Mouse (Mus musculus) MN1 (cell line): ENCODE data around the gene Lypd3.
"Not testable (repeated sequence)": the region's sequence is repeated elsewhere in the genome, so short reads cannot be mapped to it uniquely, and the experiment has no call there.

Experiments
- DNase-seq: peaks from one replicate; pipeline ENCODE4 v3.0.0-alpha.2; 2016; ENCODE audit warnings: low spot score

The Lypd3 gene

DNA sequence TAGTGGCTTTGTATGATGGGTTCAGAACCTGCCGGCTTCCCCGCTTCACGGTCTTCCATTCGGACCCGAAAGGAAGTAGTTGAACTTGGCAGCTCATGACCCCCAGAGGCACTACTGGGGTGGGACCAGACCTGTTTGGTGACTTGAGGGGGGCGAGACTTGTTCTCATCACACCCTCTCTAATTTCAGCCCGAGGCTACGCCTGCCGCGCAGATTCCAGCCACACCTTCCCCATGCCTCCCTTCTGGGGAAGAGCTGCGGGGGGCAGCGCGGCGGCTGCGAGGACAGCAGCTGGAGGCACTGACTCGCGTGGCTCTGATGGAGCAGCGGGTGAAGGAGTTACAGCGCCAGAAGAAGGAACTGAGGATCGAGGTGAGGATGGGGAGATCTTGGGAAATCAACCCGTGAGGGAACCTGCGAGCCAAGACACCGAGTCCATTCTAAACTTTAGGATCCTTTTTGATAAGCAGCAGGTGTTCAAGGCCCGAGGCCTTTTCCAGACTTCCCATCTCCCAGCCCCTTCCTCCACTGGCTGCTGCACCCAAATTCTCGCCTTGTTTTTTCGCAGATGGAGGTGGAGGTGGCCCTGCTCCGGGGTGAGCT is 23.9 kb upstream of the Lypd3 start:
- DNase-seq, result no peak

DNA sequence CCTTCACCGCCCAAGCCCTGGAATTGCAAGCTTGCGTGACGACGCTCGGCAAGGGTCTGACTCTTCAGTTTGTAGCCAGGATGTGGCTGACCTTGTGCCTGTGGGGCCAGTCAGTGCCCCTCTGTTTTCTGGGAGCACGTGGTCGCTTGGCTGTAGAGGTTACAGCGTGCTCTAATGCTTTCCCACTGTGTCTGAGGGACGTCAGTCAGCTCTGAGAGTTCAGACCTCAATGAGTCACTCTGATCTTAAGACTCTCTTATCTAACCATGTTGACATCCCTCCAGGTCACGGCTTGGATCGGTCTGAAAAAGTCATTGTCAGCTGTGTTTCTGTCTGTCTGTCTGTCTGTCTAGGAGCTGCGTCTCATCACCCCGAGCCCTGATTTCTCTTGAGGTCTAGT is 21.5 kb upstream of the Lypd3 start:
- DNase-seq, result no peak

DNA sequence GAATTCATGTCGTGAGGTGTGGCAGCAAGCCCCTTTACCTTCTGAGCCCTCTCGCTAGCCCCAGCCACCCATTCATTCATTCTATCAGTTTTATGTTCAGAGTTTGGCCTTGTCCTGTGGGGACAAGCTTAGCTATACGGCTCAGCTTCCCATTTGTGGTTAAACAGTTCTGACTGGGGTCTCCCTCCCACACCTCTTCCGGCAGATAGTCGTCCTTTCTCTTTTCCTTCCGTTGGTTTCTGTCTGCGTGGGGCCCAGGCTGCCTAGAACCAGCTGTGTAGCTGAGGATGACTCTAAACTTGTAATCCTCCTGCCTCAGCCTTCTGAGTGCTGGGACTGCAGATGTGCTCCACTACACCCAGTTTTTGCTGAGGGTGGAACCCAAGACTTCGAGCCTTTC is 18.6 kb upstream of the Lypd3 start:
- no peak for DNase-seq

DNA sequence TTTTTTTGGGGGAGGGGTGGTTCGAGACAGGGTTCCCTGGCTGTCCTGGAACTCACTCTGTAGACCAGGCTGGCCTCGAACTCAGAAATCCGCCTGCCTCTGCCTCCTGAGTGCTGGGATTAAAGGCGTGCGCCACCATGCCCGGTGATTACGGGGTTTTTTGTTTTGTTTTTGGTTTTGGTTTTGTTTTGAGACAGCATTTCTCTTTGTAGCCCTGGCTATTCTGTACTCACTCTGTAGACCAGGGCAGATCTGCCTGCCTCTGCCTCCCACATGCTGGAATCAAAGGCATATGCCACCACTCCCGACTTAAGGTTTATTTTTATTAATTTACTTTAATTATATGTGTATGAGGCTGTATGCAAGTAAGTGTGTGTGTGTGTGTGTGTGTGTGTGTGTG is 18.0 kb upstream of the Lypd3 start:
- not testable (repeated sequence) for DNase-seq

DNA sequence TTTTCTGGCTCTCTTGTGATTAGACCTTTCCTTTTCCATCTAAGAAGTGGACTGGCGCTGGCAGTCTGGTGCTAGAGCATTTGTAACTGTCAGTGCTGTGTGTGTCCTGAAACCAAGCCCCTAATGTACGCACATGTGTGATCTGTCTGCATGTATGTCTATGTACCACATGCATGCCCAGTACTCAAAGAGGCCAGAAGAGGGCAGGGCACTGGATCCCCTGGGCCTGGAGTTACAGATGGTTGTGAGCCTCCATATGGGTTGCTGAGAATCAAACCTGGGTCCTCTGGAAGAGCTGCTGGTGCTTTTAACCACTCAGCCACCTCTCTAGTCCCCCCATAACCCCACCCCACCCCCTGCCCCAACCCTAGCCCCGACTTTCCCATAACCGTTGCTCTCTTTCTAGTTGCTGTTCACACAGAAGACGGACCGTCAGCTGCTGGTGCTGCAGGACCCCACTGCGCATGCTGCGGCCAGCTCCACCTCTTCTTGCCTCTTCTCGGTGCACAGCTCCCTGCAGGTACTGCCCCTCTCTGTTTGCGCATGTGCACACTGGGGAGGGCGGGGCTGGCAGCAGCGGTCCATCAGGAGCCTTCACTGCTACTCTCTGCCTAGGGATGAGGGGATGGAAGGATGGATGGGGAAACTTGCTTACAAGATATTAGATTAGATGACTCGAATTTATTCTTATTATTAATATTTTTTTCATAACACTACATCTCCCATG is 16.5 kb upstream of the Lypd3 start:
- DNase-seq, result no peak

DNA sequence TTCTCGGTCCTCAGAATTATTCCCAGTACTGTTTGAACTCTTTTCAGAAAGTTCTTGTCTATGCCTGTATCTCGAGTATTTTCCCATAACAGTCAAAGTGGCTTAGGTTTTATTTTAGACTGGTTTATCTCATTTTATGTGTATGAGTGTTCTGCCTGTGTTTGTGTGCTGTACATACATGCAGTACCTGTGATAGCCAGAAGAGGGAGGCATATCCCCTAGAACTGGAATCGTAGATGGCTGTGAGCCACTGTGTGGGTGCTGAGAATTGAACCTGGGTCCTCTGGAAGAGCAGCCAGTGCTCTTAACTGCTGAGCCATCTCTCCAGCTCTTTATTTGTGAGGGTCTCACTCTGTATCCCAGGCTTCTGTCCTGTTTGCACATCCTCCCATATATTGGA is 15.2 kb upstream of the Lypd3 start:
- DNase-seq, result no peak

DNA sequence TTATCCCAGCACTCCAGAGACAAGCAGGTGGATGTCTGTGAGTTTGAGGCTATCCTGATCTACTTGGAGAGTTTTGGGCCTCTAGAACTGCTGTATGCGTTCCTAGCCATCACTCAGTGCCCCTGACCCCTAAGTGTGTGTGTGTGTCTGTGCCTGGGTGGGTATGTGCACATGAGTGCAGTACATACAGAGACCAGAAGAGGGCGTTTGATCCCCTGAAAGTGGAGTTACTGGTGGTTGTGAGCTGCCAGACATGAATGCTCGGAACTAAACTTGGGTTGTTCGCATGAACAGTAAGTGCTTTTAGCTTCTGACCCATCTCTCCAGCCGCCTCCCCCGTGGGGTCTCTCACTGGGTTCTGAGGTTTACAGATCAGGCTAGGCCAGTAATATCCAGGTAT is 13.4 kb upstream of the Lypd3 start:
- DNase-seq, result no peak

DNA sequence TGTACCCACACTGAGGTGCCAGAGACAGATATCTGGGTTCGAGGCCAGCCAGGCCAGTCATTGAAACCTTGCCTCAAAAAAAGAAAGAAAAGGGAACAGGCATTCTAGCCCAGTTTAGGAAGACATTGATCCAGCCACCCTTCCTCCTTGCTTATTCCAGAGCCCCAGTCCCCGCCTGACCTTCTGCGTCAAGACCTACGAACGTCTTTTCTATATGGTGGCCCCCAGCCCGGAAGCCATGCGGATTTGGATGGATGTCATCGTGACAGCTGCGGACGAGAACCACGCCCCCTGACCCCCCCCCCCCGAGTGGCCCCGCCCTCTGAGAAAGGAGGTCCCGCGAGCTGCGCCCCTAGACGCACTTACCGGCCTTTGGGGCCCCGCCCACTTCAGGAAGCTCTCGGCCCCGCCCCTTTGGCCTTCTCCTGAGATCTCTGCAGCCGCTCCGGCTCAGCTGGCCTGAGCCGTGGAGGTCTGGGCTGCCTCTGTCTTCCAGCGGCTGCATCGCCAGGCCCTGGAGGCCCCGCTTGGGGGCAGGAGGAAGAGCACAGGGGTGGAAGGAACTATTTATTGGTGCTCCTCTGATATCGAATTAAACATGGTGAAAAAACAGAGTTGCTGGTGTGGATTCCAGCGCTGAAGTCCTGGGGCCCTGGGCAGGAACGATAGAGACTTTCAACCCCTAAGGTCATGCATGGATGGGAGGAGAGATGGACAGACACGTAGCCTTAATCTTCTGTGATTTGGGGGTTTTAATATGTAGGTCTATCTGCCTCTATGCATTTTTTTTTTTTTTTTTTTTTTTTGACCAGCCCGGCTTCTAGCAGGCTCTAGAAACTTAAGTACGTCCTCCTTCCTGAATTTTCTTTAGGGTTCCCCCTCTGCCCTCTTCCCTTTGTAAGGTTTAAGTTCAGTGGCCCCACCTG is 7.4 kb upstream of the Lypd3 start:
- DNase-seq, result peak; percentile 69

DNA sequence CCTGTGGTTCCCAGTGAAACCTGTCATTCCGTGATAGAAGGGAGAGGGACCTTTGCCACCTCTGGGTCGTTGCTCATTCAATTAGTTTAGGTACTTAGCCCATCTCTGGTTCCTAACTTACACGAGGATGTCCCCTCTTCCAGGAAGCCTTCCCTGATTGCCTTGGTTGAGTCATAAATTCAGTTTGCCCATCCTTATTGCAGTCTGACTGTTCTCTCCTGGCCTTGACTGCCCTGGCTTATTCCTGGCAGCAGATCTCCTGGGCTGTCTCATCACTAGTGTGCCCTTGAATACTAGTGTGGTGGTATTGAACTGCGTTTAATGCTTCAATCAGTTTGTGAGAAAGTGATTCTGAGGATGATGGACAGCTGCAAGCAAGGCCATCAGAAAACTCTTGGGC is 6.7 kb upstream of the Lypd3 start:
- DNase-seq, result no peak

DNA sequence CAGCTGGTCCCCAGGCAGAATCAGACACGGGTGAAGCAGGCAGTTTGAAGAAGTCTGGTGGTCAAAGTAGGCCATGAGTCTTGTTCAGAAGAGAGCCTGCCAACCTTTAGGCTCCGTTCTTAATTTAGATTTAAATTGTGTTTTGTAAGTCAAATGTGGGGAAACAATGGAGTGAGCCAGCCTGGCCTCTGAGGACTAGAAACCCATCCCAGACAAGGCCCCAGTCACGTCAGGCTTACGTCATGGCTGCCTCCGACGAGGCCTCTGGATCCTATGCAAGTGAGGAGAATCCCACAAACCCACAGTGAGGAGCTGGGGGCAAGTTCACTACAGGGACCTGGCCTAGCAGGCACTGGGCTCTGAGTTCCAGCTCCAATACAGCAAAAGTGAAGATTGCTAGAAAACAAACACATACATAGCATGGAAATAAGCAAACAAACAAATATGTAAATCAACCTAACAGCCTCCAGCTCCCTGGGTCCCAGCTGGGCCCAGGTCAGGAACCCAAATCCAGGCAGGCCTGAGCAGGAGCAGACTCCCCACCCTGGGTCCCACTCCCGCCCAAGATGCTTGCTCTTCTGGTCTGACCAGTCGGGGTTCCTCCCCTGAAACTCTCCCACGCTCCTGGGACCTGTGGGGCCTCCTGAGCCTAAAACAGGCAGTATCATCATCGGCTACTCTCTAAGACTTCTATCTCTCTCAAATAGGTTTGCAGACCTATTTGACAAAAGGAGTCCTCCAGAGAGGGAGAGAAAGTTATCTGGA is 6.1 kb upstream of the Lypd3 start:
- DNase-seq, result no peak

DNA sequence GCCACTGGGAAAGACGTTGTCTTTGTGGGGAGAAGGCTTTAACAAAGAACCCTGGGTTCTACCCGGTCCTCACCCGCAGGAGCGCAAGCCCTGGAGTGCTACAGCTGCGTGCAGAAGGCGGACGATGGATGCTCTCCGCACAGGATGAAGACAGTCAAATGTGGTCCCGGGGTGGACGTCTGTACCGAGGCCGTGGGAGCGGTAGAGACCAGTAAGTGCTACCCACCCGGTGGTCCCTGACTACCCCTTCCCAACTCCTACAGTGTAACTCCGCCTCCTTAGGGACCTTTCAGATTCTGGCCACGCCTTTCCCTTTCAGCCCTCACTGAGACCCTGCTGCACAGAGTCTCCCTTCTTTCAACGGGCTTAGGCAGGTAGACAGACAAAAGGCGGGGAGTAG is 696 bp downstream of the Lypd3 start:
- no peak for DNase-seq

DNA sequence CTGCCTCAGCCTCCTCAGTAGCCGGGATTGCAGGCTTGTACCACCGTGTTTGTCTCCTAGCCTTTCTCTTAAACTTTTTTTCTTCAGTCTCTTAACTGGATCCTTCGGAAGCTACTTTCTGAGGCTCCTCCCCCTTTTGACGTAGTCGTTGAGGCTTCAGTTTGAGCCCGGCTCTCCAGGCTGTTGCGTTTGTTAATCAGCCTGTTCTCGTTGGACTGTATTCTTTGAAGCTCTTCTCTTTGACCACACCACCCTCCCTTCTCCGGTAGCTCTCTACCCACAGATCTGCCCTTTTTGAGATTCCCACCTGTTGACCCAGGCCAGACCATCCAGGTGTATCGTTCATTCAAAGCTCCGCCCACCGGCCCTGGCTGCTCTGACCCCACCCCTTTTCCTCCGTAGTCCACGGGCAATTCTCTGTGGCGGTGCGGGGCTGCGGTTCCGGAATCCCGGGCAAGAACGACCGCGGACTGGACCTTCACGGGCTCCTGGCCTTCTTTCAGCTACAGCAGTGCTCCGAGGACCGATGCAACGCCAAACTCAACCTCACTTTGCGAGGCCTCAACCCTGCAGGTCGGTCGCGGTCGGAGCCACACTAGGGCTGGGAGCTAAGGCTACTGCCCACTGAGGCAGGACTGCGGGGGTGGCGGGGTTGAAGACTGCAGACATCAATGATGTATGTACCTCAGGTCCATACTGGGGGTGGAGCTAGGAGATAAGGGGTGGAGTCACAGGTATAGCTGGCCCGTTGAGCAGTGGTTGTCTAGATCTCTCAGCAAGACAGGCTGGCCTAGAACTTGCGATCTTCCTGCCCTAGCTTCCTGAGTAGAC is 1.9 kb downstream of the Lypd3 start:
- DNase-seq, result no peak

DNA sequence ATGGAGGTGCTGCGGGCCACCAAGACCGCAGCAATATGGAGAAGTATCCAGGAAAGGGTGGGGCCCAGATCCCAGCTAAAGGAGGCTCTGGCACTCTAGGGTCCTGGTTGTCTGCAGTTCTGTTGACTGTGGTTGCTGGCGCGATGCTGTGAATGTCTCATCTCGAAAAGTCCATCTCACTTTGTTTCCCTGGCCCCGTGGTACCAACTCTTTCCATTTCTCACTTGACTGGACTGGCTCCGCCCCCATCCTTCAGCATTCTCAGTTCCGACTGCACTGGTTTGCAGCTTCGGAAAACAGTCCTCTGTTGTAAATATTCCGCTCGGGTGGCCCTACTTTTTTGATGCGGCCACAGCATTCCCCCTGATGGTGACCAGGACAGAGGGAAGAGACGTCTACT is 4.1 kb downstream of the Lypd3 start:
- DNase-seq, result no peak

DNA sequence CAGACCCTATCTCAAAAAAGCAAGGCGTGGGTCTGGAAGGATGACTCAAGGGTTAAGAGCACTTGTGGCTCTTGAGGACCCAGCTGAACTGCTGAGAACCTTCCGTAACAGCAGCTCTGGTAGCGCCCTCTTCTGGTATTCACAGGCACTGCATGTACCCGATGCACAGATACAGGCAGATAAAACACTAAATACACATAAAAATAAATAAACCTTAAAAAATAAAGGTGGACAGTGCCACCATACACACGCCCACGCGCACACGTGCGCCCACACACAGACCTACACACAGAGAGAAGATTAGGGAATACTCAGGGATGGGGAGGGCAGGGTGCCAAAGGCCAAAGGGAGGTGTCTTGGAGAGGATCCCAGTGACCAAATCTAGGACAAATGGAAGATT is 6.1 kb downstream of the Lypd3 start:
- DNase-seq, result no peak

DNA sequence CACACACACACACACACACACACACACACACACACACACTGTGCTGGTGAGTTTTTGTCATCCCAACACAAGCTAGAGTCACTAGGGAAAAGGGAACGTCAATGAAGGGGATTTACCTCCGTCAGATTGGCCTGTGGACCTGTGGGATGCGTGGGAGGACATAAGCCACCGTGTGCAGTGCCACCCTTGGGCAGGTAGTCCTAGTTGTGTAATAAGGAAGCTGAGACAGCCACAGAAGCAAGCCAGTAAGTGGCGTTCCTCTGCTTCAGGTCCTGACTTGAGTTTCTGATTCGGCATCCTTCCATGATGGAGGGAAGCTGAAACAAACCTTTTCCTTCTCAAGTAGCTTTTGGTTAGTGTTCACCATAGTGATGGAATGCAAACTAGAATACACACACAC is 8.1 kb downstream of the Lypd3 start:
- DNase-seq, result no peak

DNA sequence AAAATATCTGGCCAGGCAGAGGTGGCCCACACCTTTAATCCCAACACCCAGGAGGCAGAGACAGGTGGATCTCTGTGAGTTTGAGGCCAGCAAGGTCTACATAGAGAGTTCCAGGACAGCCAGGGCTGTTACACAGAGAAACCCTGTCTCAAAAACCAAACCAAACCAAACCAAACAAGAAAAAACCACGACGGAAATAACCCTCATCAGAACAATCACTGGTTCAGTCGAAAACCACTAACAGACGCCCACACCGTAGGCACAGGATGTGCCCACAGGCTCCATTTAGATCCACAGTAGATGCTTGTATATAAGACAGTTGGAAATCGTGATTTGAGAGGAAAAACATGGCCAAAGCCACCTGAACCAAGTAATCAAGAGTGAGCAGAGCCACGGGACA is 8.6 kb downstream of the Lypd3 start:
- DNase-seq, result no peak

DNA sequence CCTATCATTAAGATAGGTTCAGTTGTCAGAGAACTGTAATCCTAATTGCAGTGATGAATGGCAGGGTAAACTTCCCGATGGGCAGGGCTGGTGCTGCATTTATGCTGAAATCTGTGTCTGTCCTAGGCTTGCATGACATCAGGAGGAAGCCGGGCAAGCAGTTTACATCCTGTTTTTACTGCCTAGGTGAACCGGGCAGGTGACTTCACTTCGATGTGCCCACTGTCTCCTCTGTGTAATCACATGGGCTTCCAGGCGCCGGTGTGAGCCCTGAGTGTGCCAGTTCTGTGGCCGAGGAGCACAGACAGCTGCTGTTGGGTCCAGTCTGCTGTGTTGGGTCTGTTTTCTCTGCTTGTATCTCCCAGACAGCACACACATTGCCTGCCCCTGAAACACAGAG is 10.1 kb downstream of the Lypd3 start:
- DNase-seq, result no peak

DNA sequence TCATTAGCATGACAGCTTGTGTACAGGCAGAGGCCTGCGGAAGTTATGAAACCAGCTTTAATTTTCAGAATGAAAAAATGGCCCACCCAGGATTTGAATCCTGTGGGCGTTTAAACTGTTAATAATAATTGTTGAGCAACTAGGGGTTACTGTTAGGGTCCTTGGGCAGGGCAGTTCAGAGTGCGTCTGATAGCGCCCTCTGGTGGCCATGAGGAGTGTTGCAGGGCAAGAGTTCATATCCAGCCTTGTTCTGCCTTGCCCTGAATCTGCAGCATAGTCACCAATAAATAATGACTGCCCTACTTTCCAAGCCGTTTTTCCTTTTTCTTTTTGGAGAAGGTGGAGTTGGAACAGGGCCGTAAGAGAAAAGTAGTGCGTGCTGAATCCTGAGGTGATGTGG is 17.3 kb downstream of the Lypd3 start:
- peak; percentile 40 for DNase-seq

DNA sequence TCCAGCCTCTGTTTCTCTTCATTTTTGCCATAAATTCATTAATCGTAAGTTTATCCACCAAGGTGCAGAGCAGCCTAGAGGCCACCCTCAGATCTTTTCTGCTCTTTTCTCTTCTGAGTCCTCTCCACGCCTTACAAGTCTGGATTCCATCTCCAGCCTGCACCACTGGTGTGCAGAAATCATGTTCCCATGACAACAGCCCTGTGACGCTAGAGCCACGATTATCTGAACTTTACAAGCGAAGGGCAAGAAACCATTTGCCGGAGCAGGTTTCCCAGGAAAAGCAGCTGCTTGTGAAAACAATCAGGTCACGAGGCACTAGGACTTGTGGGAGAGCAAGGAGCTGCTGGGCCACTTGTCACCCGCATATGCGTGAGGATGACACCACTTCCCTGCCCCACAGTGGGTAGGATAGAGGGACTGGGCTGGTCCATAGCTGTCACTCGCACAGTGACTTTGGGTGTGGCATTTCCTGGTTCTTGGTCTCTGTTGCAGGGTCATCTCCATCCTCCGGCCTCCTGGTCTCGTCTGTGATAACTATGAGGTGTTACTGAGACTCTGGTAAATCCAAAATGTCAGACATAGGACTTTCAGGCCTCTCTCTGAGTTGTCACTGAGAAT is 23.5 kb downstream of the Lypd3 start:
- peak; percentile 32 for DNase-seq

DNA sequence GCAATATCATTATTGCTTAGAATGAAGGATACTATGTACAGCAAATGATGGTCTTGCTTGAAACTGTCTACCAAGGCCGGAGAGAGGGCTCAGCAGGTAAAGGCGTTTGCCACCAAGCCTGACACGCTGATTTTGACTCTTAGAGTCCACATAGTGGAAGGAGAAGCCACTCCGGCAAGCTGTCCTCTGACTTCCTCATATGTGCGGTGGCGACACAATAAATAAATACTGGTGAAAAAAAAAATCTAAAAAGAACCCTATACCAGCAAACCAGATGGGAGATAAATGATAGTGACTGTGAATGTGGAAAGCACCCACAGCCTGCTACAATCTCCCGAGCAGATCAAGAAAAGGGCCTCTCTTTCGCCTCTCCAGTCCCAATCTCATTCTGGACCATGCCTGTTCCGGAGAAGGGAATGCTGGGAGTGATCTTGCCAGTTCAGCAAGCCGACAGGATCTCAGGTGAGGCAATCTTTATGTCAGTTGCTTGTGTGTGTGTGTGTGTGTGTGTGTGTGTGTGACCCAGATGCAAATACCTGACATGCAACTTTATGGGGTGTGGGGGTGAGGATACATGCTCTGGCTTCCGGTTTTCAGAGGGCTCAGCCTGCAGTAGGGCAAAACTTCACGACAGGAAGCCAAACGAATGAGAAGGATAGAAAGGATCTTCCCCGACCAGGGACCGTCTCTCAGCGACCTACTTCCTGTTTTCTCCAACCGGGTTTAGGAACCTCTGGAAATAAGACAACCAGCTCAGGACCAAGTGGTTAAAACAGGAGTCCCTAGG is 25.0 kb downstream of the Lypd3 start:
- no peak for DNase-seq
